ENCODE assay signal across 13 mouse cellular contexts in the genomic region with DNA sequence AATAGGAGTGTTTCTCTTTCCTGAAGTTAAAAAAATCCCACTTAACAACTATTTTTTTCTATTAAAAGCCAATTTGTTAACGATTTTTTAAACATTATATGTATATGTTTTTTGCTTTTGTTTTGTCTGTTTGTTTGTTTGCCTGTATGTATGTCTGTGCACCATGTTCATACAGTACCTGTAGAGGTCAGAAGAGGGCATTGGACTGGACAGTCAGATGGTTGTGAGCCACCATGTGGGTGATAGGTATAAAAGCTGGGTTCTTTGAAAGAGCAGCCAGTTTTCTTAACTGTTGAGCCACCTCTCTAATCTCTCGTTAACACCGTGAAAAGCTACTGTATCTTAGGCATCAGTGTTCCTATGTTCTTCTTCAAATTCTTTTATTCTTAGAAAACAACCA.
DNase-seq lines count a peak whose midpoint lies in the region; ATAC-seq lines count a peak whose summit lies in the region.
"Had no signal": no experiment of that assay in that cellular context is flagged by ENCODE, and none has a peak within 500 bp of the region (broad histone marks: within the 10 kb centered on the region; RNA-seq: fewer than 3 reads in every experiment).

No protein-coding gene starts in this region.

- peaks cover 4% of the 10 kb centered on the region; the same call in 1 of the 2 replicates for H3K9me3 ChIP-seq in embryonic facial prominence, embryonic 13.5 days
- H3K9me3 ChIP-seq in embryonic facial prominence, embryonic 10.5 days: peaks cover 5% of the 10 kb centered on the region
- H3K9me3 ChIP-seq in hindbrain, embryonic 13.5 days: 0 out of 2 replicates have a peak, but pooled peaks cover 7% of the 10 kb centered on the region
- peaks cover 8% of the 10 kb centered on the region for H3K9me3 ChIP-seq in midbrain, embryonic 13.5 days

- DNase-seq in embryonic facial prominence, embryonic 10.5 days (ENCODE audit: low spot score): no peak
- DNase-seq in Muller cell, postnatal 12 days (ENCODE audit: inconsistent ontology term): peak; percentile 2
- DNase-seq in layer of hippocampus, adult 9-11 months: no peak
- no peak for DNase-seq in lung, postnatal 10 days
- DNase-seq: gastrocnemius, postnatal 25 days; liver, embryonic 13.5 days had no signal

- H3K9ac ChIP-seq in embryonic facial prominence, embryonic 13.5 days: no peak overlapping the region
- H3K9ac ChIP-seq in hindbrain, embryonic 13.5 days: no peak overlapping the region
- H3K9ac ChIP-seq in midbrain, embryonic 13.5 days (replicated peaks): no peak overlapping the region
- H3K9ac ChIP-seq: liver, embryonic 13.5 days had no signal

- no peaks in the 10 kb centered on the region for H3K27me3 ChIP-seq in embryonic facial prominence, embryonic 13.5 days
- H3K27me3 ChIP-seq in embryonic facial prominence, embryonic 10.5 days (replicated peaks; ENCODE audit: low read depth, poor library complexity, severe bottlenecking): no peaks in the 10 kb centered on the region
- no peaks in the 10 kb centered on the region for H3K27me3 ChIP-seq in hindbrain, embryonic 13.5 days
- H3K27me3 ChIP-seq in midbrain, embryonic 13.5 days: no peaks in the 10 kb centered on the region
- H3K27me3 ChIP-seq: CH12.LX; liver, embryonic 13.5 days; megakaryocyte, embryonic 14.5 days had no signal

- H3K36me3 ChIP-seq in embryonic facial prominence, embryonic 13.5 days: no peaks in the 10 kb centered on the region
- no peaks in the 10 kb centered on the region for H3K36me3 ChIP-seq in embryonic facial prominence, embryonic 10.5 days (replicated peaks)
- H3K36me3 ChIP-seq in hindbrain, embryonic 13.5 days: no peaks in the 10 kb centered on the region
- no peaks in the 10 kb centered on the region for H3K36me3 ChIP-seq in midbrain, embryonic 13.5 days
- H3K36me3 ChIP-seq: liver, embryonic 13.5 days had no signal

- no peak overlapping the region for H3K4me2 ChIP-seq in embryonic facial prominence, embryonic 13.5 days
- no peak overlapping the region for H3K4me2 ChIP-seq in hindbrain, embryonic 13.5 days
- no peak overlapping the region for H3K4me2 ChIP-seq in midbrain, embryonic 13.5 days (replicated peaks)
- H3K4me2 ChIP-seq: heart, embryonic 11.5 days; liver, embryonic 13.5 days had no signal

- H3K4me3 ChIP-seq in embryonic facial prominence, embryonic 13.5 days: no peak overlapping the region
- H3K4me3 ChIP-seq in embryonic facial prominence, embryonic 10.5 days: no peak overlapping the region
- no peak overlapping the region for H3K4me3 ChIP-seq in hindbrain, embryonic 13.5 days
- H3K4me3 ChIP-seq in midbrain, embryonic 13.5 days (replicated peaks): no peak overlapping the region
- H3K4me3 ChIP-seq: liver, embryonic 13.5 days; megakaryocyte, embryonic 14.5 days had no signal

- H3K27ac ChIP-seq in embryonic facial prominence, embryonic 13.5 days: no peak overlapping the region
- H3K27ac ChIP-seq in embryonic facial prominence, embryonic 10.5 days (replicated peaks): no peak overlapping the region
- H3K27ac ChIP-seq in hindbrain, embryonic 13.5 days: no peak overlapping the region
- H3K27ac ChIP-seq in midbrain, embryonic 13.5 days: no peak overlapping the region
- H3K27ac ChIP-seq: liver, embryonic 13.5 days had no signal

- ATAC-seq in embryonic facial prominence, embryonic 13.5 days (ENCODE audit: insufficient number of reproducible peaks, insufficient read depth, low FRiP score, low TSS enrichment, low read depth): 0 out of 2 replicates have a peak, but pooled peaks have one; percentile 26
- ATAC-seq in hindbrain, embryonic 13.5 days (ENCODE audit: low FRiP score): peak; percentile 61; the same call in 1 of the 2 replicates
- 0 out of 2 replicates have a peak, but pooled peaks have one; percentile 58 for ATAC-seq in midbrain, embryonic 13.5 days
- no peak for ATAC-seq in granulocyte monocyte progenitor cell, adult 5-6 weeks (replicated peaks; ENCODE audit: poor library complexity, severe bottlenecking)

- 59% methylated on average over 3 of the region's 3 CpGs for WGBS in embryonic facial prominence, embryonic 13.5 days
- WGBS in embryonic facial prominence, embryonic 10.5 days: 70% methylated on average over 3 of the region's 3 CpGs
- WGBS in hindbrain, embryonic 13.5 days: 74% methylated on average over 3 of the region's 3 CpGs
- WGBS in midbrain, embryonic 13.5 days: 69% methylated on average over 3 of the region's 3 CpGs

- no peaks in the 10 kb centered on the region for H3K4me1 ChIP-seq in embryonic facial prominence, embryonic 13.5 days
- H3K4me1 ChIP-seq in embryonic facial prominence, embryonic 10.5 days: no peaks in the 10 kb centered on the region
- H3K4me1 ChIP-seq in hindbrain, embryonic 13.5 days (replicated peaks): no peaks in the 10 kb centered on the region
- H3K4me1 ChIP-seq in midbrain, embryonic 13.5 days (replicated peaks): no peaks in the 10 kb centered on the region
- H3K4me1 ChIP-seq: liver, embryonic 13.5 days; megakaryocyte, embryonic 14.5 days had no signal
